Mouse (Mus musculus): ENCODE measurements at regions not wholly inside any gene's neighbourhood (a gene's known extent, or its start where the extent isn't known, plus 50 kb on each side); places are given as distances from the start of the nearest gene placed in this dataset.

DNA sequence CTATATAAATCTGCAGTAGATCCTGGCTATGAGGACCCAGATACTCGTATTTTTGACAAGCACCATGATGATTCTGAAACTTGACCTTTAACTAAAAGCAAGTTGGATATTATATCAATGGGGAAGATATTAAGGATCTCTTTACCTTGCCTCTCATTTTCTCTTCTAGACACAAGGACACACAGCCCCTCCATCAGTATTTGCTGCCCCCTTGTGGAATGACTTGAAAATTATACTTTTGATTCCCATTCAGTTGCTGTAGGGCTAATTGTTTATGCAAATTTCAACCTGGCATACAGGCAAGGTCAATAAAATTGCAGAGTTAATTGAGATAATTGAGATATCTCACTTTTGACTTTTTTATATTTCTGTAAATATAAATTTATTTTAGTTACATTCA is 375.5 kb downstream of the Nap1l3 start:
- peak; percentile 40 for DNase-seq (ENCODE audit: low spot score)
